Mouse (Mus musculus): ENCODE data around the gene Gm20388. TPM values are rescaled to one million over a fixed set of nuclear protein-coding genes. Genes with fewer than 3 reads are reported as not detected.

The Gm20388 gene
- total RNA-seq, 2 experiments from 2014 or later, result 2.4 to 2.6 TPM

DNA sequence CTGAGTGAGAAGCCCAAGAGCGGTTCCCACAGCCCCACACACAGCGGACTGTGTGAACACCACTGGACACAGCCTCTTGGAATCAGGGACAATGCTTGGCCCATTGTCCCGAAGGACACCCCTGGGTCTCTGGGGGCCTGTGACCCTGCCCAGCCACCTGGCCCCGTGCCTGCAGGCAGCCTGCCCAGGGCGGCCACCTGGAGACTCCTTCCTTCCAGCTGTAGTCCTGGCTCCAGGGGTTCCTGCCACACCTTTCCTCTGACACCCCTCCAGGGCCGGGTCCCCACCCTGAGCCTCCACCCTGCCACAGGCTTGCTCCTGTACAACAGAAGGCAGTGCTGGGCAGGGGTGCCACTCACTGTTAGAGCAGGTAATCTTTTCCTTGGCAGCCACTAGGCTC is 277.9 kb downstream of the Gm20388 start:
- TF ChIP-seq CTCF (IDR thresholded peaks at IDR 0.05), result no peak
- Histone ChIP-seq H3K4me3 (no peak overlapping the region), H3K27ac (no peak overlapping the region)
- DNase-seq (ENCODE audit: extremely low spot score in 1 of 2, low spot score in 2 of 2), result no peak
- intact Hi-C loops (cut with DNase I), result no loop called here

DNA sequence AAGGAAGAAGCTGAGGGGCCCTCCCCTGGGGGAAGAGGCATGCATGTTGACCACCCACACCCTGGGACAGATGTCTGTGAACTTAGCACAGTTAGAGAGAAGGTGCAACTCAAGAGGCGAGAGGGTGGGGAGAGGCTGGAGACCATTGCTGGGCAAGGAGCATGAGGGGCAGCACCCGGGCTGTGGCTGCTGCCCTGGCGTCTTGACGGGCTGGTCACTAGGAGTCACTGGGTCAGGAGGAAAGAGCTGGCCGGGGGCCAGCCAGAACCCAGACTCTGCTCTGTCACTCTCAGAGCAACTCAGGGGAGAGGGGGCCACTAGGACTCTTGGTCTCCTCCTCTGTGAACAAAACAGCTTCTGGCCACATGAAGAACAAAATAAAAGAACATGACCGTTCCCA is 278.8 kb downstream of the Gm20388 start:
- no peak for DNase-seq (ENCODE audit: extremely low spot score in 1 of 2, low spot score in 2 of 2)
- TF ChIP-seq CTCF (IDR thresholded peaks at IDR 0.05), result no peak
- Histone ChIP-seq H3K4me3 (no peak overlapping the region), H3K27ac (no peak overlapping the region)
- intact Hi-C loops (cut with DNase I), result no loop called here

DNA sequence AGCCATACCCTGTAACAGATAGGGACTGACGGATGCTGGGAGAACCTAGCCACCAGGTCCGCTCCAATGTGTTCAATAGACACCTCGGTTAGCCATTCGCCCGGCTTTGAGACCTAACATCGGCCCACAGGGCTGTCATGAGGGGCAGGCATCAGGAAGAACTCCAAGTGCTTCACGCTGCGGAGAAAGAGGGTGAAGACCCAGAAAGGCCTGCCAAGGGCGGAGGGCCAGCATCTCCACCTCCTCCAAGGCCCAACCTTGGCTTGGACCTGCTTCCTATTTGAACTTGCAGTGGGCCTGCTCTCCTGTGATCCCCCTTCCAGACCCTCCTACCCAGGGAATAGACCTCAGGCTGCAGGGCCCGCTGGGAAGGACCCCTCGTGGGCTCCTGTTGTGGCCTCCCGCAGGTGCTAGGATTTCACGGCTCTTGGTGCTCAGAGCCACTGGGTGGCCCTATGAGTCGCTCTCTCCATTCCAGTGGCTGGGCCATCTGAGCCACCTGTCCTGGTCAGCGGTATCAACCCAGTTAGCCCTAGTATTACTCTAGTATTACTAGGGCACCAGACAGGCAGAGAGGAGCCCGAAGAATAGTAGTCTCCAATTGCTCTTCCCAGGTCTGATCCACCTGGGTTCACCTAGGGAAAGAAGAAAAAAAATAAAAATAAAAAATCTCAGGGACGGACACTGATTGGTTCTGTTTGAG is 279.6 kb downstream of the Gm20388 start:
- no peak for DNase-seq (ENCODE audit: extremely low spot score in 1 of 2, low spot score in 2 of 2)
- Histone ChIP-seq H3K27ac (peak overlapping the region; percentile 85), H3K4me3 (no peak overlapping the region; the same call in 1 of the 2 replicates)
- intact Hi-C loops (cut with DNase I), result no loop called here
- no peak for TF ChIP-seq CTCF (IDR thresholded peaks at IDR 0.05)

DNA sequence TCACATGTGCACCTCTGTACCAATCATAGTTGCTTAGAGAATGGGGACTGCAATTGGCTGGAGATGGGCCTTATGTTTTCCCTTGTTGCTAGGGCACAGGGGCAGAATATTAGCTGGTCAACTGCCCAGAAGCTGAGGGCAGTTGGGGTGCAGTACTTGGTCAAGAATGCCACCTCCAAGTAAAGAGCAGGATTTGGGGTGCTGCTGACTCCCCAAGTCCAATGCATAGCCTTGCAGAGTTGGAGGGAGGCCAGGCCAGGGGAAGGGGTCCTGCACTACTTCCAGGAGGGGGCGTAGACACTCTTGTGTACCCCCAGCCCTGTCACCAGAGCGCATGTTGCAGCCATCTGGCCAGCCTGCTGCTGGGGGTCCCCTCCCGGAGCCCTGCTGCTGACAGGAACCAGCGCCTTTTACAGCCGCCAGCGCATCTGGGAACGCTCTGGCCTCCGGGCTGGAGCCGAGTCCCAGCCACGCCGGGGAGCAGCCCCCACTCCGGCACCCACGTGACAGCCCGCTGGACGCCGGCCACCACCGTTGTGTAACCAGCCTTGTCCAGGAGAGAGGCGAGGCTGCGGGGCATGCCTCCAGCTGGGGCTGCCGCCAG is 280.3 kb downstream of the Gm20388 start:
- peak overlapping the region; percentile 85 for H3K27ac ChIP-seq
- DNase-seq (ENCODE audit: extremely low spot score in 1 of 2, low spot score in 2 of 2), result peak; percentile 85 to 91
- intact Hi-C loops (cut with DNase I), result no loop called here
- no peak; the same call in 1 of the 2 replicates for TF ChIP-seq CTCF (IDR thresholded peaks at IDR 0.05)
- peak overlapping the region; percentile 36 for H3K4me3 ChIP-seq

DNA sequence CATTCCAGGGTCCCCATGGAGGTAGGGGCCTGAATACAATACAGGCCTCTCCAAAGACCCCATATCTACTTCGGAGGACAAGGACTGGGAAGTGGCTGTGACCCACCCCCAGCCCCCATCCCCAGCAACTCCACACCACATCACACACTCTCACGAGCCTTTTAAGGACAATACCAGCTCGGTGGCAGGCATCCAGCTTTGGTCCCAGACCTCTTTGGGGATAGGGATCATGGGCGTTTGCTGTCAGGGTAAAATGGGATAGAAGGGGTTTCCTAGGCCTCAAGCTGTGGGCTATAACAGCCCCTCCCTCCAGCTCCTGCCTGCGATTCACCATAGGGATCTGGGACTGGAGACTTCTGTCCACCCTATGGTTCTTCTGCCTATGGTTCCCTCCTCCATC is 281.0 kb downstream of the Gm20388 start:
- TF ChIP-seq CTCF (IDR thresholded peaks at IDR 0.05), result no peak
- intact Hi-C loops (cut with DNase I), result no loop called here
- DNase-seq (ENCODE audit: extremely low spot score in 1 of 2, low spot score in 2 of 2), result no peak
- peak overlapping the region; percentile 85 for H3K27ac ChIP-seq
- H3K4me3 ChIP-seq, result no peak overlapping the region

DNA sequence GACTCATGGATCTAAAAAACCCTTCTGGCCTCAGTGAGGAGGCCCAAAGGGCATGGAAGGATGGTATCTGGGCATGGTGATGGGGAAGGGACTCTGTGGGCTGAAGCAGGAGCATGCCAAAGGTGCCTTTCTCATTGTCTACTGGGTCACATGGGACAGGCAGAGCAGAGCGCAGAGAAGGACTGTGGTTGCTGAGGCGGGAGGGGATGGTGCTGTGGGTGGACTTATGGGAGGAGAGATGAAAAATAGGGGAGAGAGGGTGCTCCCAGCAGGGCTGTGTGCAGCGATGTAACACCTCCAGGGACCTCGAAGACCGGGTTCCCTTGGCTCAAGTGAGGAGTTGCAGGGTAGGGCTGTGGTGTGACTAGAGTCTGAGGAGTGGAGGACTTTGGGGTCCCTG is 281.5 kb downstream of the Gm20388 start:
- intact Hi-C loops (cut with DNase I), result no loop called here
- Histone ChIP-seq H3K4me3 (no peak overlapping the region), H3K27ac (no peak overlapping the region)
- no peak for TF ChIP-seq CTCF (IDR thresholded peaks at IDR 0.05)
- DNase-seq (ENCODE audit: extremely low spot score in 1 of 2, low spot score in 2 of 2), result no peak

DNA sequence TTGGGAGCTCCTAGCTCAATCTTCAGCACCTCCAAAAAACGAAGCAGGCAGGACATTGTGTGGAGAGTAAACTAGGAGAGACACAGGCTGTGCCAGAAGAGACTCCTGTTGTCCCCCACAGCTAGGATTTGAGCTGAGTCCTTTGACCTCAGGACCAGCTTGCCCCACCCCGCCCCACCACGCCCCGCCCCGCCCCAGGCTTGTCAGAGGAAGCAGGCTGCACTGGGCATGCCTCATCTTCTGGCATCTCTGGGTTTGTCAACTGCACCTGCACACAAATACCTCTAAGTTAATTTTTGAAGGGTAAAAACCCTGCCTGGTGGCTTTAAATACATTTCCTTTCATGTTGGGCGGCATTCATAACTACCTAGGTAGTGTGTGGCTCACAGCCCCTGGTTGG is 290.7 kb downstream of the Gm20388 start:
- TF ChIP-seq CTCF (IDR thresholded peaks at IDR 0.05), result no peak
- DNase-seq (ENCODE audit: extremely low spot score in 1 of 2, low spot score in 2 of 2), result no peak
- Histone ChIP-seq H3K4me3 (no peak overlapping the region), H3K27ac (no peak overlapping the region)
- intact Hi-C loops (cut with DNase I), result no loop called here

DNA sequence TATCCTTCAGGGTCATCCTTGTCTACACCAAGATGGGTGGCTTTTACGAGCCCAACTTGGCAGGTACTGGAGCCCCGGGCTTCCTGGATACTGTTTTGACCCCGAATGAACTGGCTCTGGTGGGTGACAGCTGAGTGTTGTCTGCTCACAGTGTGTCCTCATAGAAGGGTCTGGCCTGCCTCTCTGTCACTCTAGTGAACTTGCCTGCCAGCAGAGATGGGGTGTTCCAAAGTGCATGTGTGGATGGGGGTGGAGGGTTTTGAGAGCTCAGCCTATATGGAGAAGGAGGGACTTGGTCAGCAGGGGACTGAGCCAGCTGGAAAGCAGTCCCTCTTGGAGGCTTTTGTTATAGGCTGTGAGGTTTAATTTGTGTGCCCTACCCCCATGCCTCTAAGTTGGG is 291.9 kb downstream of the Gm20388 start:
- no peak for DNase-seq (ENCODE audit: extremely low spot score in 1 of 2, low spot score in 2 of 2)
- Histone ChIP-seq H3K4me3 (no peak overlapping the region), H3K27ac (no peak overlapping the region)
- intact Hi-C loops (cut with DNase I), result no loop called here
- no peak for TF ChIP-seq CTCF (IDR thresholded peaks at IDR 0.05)

DNA sequence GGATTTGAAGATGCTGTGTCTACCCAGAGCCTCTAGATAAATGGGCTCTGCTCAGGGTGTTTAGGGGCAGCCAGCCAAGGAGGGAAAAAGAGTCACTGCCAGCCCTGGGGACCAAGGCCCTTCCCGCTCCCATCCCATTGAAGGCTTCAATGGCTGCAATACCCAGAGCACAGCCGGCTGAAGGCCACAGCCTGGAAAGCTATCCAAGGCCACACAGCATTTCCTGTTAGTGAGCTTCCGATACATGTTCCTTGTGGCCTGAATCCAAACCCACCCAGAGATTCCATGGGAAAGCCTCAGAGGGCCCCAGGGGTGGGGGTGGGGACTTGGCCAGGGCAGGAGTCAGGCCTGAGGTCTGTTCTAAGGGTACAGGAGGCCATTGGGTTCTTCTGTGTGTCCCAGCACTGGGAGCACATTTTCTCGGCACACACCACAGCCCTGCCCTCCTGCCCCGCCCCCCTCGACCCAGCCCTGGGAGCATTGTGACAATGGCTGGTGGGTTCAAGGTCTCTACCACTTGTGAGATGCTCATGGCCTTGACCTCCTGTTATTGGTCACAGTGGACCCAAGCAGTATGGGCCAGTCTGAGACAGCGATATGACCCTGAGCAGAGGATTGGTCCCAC is 294.2 kb downstream of the Gm20388 start:
- H3K4me3 ChIP-seq, result no peak overlapping the region
- no peak for TF ChIP-seq CTCF (IDR thresholded peaks at IDR 0.05)
- H3K27ac ChIP-seq, result no peak overlapping the region
- intact Hi-C loops (cut with DNase I), result no loop called here
- no peak for DNase-seq (ENCODE audit: extremely low spot score in 1 of 2, low spot score in 2 of 2)

DNA sequence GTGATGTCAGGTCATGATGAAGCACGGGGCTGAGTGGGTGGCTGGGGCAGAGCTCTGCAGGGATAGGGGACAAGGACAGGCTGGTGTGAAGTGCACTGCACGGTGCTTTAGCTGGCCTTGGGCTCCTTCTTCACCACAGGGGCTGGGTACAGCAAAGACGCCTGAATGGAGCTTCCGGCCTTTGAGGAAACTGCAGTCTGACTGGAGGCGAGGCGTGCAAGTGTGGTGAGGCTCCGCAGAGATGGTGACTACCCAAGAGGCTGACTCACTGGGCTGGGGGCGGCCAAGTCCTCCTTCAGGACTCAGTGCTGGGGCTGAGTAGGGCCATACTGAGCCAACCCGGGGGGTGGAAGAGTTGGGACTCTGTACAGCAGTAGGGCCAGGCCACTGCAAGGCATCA is 295.3 kb downstream of the Gm20388 start:
- DNase-seq (ENCODE audit: extremely low spot score in 1 of 2, low spot score in 2 of 2), result peak in 1 of 2 experiments; percentile 50
- Histone ChIP-seq H3K4me3 (no peak overlapping the region), H3K27ac (no peak overlapping the region)
- intact Hi-C loops (cut with DNase I), result no loop called here
- TF ChIP-seq CTCF (IDR thresholded peaks at IDR 0.05), result no peak; the same call in 1 of the 2 replicates

DNA sequence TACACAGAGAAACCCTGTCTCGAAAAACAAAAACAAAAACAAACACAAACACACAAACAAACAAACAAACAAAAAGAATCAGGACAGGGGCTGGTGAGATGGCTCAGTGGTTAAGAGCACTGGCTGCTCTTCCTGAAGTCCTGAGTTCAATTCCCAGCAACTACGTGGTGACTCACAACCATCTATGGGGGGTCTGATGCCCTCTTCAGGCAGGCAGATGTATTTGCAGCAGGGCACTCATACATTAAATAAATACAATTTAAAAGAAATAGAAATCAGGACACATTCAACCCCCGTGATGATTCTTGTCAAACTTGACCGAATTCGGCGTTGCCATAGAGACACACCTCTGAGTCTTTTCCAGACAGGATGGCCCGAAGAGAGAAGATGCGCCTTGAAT is 296.7 kb downstream of the Gm20388 start:
- TF ChIP-seq CTCF (IDR thresholded peaks at IDR 0.05), result peak; percentile 36
- intact Hi-C loops (cut with DNase I), result no loop called here
- Histone ChIP-seq H3K27ac (no peak overlapping the region), H3K4me3 (no peak overlapping the region)
- DNase-seq (ENCODE audit: extremely low spot score in 1 of 2, low spot score in 2 of 2), result no peak

DNA sequence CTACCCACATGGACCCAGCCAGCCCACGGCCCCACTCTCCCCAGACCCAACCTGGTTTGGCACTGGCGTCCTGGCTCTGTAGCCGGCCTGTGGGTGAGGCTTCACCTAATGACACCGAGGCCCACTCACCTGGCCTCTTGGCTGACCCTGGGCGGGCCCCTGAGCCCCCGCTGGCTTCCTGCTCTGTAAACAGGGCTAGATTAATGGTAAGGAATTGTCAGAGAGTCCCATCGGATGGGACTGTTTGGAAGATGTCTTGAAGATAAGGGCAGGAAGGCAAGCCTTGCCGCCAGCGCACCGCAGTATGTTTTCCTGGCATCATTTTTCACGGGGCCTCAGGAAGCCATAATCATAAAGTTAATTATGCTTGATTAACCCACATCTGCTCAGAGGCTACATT is 297.5 kb downstream of the Gm20388 start:
- no peak for TF ChIP-seq CTCF (IDR thresholded peaks at IDR 0.05)
- Histone ChIP-seq H3K4me3 (no peak overlapping the region), H3K27ac (no peak overlapping the region)
- no peak for DNase-seq (ENCODE audit: extremely low spot score in 1 of 2, low spot score in 2 of 2)
- intact Hi-C loops (cut with DNase I), result no loop called here
